Mouse (Mus musculus) liver, postnatal 0 days (tissue): Measurements from ENCODE around the gene A930017K11Rik.
A peak's percentile ranks its signal among the peaks of the same experiment; 100 is the strongest.

Experiments
- CTCF ChIP-seq: sonication (generic); IDR thresholded peaks from 2 replicates; pipeline ENCODE4 v1.5.1; 2016; ENCODE audit warnings: antibody characterized with exemption, low read depth
- EP300 ChIP-seq: IDR thresholded peaks from 2 replicates; pipeline ENCODE4 v1.6.1; 2016; ENCODE audit warnings: antibody characterized with exemption, low read depth, mild to moderate bottlenecking

DNA sequence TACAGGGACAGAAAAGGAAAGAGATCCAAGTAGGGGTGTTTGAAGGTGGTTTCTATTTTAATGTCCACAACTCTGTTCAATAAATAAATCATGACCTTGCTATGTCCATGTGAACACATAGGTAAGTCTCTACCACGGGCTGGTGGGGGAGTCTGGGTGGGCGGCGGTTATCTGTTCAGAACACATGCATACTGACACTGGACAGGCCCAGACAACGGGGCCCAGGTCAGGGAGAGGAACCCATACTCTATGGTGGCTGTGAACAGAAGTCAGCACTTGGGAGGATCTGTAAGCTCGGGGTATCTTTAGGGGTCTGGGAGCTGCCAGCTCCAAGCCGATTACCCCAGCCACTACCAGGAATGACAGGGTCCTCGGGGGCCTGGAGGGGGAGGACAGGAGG is 6.0 kb downstream of the A930017K11Rik start:
- TF ChIP-seq CTCF (no peak), EP300 (0 out of 2 replicates have a peak, but pooled peaks have one; percentile 20)
